Mouse (Mus musculus) spleen, postnatal 14 days (tissue): ENCODE measurements around the gene Tmem63a.
A peak's percentile ranks its signal among the peaks of the same experiment; 100 is the strongest.
"Not testable (repeated sequence)": the region's sequence is repeated elsewhere in the genome, so short reads cannot be mapped to it uniquely, and the experiment has no call there.

Experiments
- DNase-seq, 2 experiments: peaks; one replicate each; pipeline ENCODE4 v3.0.0; 2021 to 2022; ENCODE audit warnings: low spot score in 2 of 2

Gene Tmem63a

GRCm38 (mm10) chr1:180926286-180926685 lies 15.9 kb upstream of the Tmem63a start:
- no peak for DNase-seq

GRCm38 (mm10) chr1:180929599-180929998 lies 12.5 kb upstream of the Tmem63a start:
- no peak for DNase-seq

GRCm38 (mm10) chr1:180931106-180931505 lies 11.0 kb upstream of the Tmem63a start:
- DNase-seq: no peak

GRCm38 (mm10) chr1:180933659-180934058 lies 8.5 kb upstream of the Tmem63a start:
- DNase-seq: no peak

GRCm38 (mm10) chr1:180934467-180935419 lies 7.4 kb upstream of the Tmem63a start, which contains the start of gene Lefty1:
Gene Lefty1 (plus strand): TSS chr1:180935022.
- no peak for DNase-seq

GRCm38 (mm10) chr1:180936610-180937398 lies 5.3 kb upstream of the Tmem63a start:
- not testable (repeated sequence) for DNase-seq

GRCm38 (mm10) chr1:180937631-180938030 lies 4.5 kb upstream of the Tmem63a start:
- DNase-seq: not testable (repeated sequence)

- not testable (repeated sequence) for DNase-seq
These were observed 3.4 kb upstream of the Tmem63a start for GRCm38 (mm10) chr1:180938781-180939180.

GRCm38 (mm10) chr1:180940776-180941460 lies 1.2 kb upstream of the Tmem63a start:
- DNase-seq: no peak

GRCm38 (mm10) chr1:180941726-180942125 lies 418 bp upstream of the Tmem63a start:
- no peak for DNase-seq

GRCm38 (mm10) chr1:180943032-180943644 lies 994 bp downstream of the Tmem63a start:
- DNase-seq: no peak

- DNase-seq: no peak
These were observed 1.8 kb downstream of the Tmem63a start for GRCm38 (mm10) chr1:180943896-180944295.

GRCm38 (mm10) chr1:180944553-180944952 lies 2.4 kb downstream of the Tmem63a start:
- no peak for DNase-seq

GRCm38 (mm10) chr1:180945001-180945980 lies 3.1 kb downstream of the Tmem63a start:
- DNase-seq: peak in 1 of 2 experiments; percentile 29

- DNase-seq: no peak
These were observed 4.3 kb downstream of the Tmem63a start for GRCm38 (mm10) chr1:180946448-180946847.

GRCm38 (mm10) chr1:180952085-180952746 lies 10.1 kb downstream of the Tmem63a start:
- DNase-seq: no peak

- no peak for DNase-seq
These were observed 10.7 kb downstream of the Tmem63a start for GRCm38 (mm10) chr1:180952808-180953207.

- no peak for DNase-seq
These were observed 14.3 kb downstream of the Tmem63a start for GRCm38 (mm10) chr1:180956401-180956800.

GRCm38 (mm10) chr1:180956973-180957381 lies 14.8 kb downstream of the Tmem63a start:
- DNase-seq: no peak

- DNase-seq: no peak
These were observed 15.8 kb downstream of the Tmem63a start for GRCm38 (mm10) chr1:180957989-180958388.
